Mouse (Mus musculus): Measurements from ENCODE around the gene Sar1b. TPM values are rescaled to one million over a fixed set of nuclear protein-coding genes. Genes with fewer than 3 reads are reported as not detected.
A peak's percentile ranks its signal among the peaks of the same experiment; 100 is the strongest.

Gene Sar1b
- polyA plus RNA-seq, 1 experiment from 2014 or later = 125 TPM

DNA sequence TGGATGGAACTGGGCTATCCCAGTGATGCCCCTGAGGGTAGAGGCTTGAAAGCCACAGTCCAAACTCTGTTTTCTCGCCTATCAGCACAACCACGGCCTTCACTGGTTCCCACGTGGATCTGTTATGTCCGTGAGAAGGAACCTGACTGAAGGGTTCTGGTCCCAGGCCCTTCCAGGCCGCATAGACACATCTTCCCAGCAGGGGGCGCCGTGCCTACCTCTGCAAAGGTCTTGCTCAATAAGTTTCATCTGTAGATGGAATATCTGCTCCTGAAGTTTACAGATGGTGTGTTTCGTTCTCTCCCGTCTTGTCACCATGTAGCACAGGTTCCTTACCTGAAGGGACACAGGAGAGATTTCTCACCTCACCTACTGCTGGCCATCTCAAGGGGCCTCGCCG is 57.4 kb downstream of the Sar1b start:
- DNase-seq (ENCODE audit: low spot score) = peak; percentile 75
- Histone ChIP-seq H3K4me1 (peaks cover 32% of the 10 kb centered on the region), H3K27me3 (ENCODE audit: low read depth, poor library complexity, severe bottlenecking) (no peaks in the 10 kb centered on the region), H3K27ac (replicated peaks) (0 out of 2 replicates have a peak overlapping the region, but pooled peaks have one; percentile 20), H3K4me3 (no peak overlapping the region), H3K9me3 (replicated peaks) (no peaks in the 10 kb centered on the region), H3K36me3 (0 out of 2 replicates have a peak, but pooled peaks cover 2% of the 10 kb centered on the region)
- WGBS = 50% methylated on average over 11 of the region's 11 CpGs

- H3K27ac ChIP-seq (replicated peaks) = peak overlapping the region; percentile 69
- no peaks in the 10 kb centered on the region for H3K9me3 ChIP-seq (replicated peaks)
- peaks cover 32% of the 10 kb centered on the region for H3K4me1 ChIP-seq
- no peaks in the 10 kb centered on the region for H3K27me3 ChIP-seq (ENCODE audit: low read depth, poor library complexity, severe bottlenecking)
- DNase-seq (ENCODE audit: low spot score) = no peak
- WGBS = 42% methylated on average over 4 of the region's 4 CpGs
- no peak overlapping the region for H3K4me3 ChIP-seq
- H3K36me3 ChIP-seq = 0 out of 2 replicates have a peak, but pooled peaks cover 2% of the 10 kb centered on the region
Observed at GRCm38 (mm10) chr11:51822736-51823135, 59.2 kb downstream of the Sar1b start.

GRCm38 (mm10) chr11:51823271-51823670 is 59.8 kb downstream of the Sar1b start:
- H3K36me3 ChIP-seq = 0 out of 2 replicates have a peak, but pooled peaks cover 2% of the 10 kb centered on the region
- no peaks in the 10 kb centered on the region for H3K27me3 ChIP-seq (ENCODE audit: low read depth, poor library complexity, severe bottlenecking)
- DNase-seq (ENCODE audit: low spot score) = peak; percentile 52
- H3K4me1 ChIP-seq = peaks cover 28% of the 10 kb centered on the region
- WGBS = 59% methylated on average over 11 of the region's 11 CpGs
- peak overlapping the region; percentile 69 for H3K27ac ChIP-seq (replicated peaks)
- no peaks in the 10 kb centered on the region for H3K9me3 ChIP-seq (replicated peaks)
- H3K4me3 ChIP-seq = no peak overlapping the region

DNA sequence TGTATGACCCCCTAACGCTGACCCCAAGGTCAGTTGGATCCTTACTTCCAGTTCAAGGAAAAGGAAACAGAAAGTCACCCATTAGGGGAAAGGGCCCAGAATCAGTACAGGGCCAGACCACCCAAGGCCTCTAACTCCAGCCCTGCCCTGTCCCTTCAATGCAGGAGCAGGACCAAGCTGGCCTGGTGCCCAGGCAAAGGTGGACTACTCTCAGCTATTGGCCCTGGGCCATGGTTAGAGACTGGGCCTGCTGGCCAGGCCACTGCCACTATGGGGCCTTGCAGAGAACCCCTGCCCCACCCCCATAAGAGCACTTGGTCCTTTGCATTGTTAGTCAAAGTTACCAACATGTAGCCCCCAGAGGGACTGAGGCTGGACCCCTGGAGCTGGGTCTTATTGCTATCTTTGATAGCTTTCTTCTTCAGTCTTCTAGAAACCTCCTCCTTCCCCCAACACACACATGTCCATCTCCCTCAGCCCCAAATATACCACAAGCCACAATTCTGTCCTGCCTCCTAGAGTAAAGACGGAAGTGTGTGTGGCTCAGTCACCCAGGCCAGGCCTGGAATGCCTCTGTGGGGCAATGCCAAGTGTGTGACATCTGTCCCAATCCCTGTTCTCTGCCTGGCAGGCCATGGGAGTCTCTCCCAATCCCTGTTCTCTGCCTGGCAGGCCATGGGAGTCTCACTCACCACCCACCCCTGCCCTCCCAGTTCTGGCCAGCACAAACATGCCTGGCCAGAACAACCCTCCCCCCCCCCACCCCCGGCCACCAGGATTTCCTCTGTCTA is 60.7 kb downstream of the Sar1b start:
- H3K4me1 ChIP-seq = peaks cover 27% of the 10 kb centered on the region
- no peaks in the 10 kb centered on the region for H3K9me3 ChIP-seq (replicated peaks)
- WGBS = 93% methylated on average over 3 of the region's 3 CpGs
- no peak overlapping the region for H3K4me3 ChIP-seq
- no peak for DNase-seq (ENCODE audit: low spot score)
- peak overlapping the region; percentile 69 for H3K27ac ChIP-seq (replicated peaks)
- H3K36me3 ChIP-seq = 0 out of 2 replicates have a peak, but pooled peaks cover 2% of the 10 kb centered on the region
- no peaks in the 10 kb centered on the region for H3K27me3 ChIP-seq (ENCODE audit: low read depth, poor library complexity, severe bottlenecking)

- WGBS = 93% methylated on average over 19 of the region's 19 CpGs
- H3K36me3 ChIP-seq = 0 out of 2 replicates have a peak, but pooled peaks cover 2% of the 10 kb centered on the region
- DNase-seq (ENCODE audit: low spot score) = no peak
- H3K27me3 ChIP-seq (ENCODE audit: low read depth, poor library complexity, severe bottlenecking) = no peaks in the 10 kb centered on the region
- no peak overlapping the region for H3K27ac ChIP-seq (replicated peaks)
- H3K9me3 ChIP-seq (replicated peaks) = no peaks in the 10 kb centered on the region
- no peak overlapping the region for H3K4me3 ChIP-seq
- H3K4me1 ChIP-seq = peaks cover 27% of the 10 kb centered on the region
Observed at GRCm38 (mm10) chr11:51824867-51825424, 61.5 kb downstream of the Sar1b start.

DNA sequence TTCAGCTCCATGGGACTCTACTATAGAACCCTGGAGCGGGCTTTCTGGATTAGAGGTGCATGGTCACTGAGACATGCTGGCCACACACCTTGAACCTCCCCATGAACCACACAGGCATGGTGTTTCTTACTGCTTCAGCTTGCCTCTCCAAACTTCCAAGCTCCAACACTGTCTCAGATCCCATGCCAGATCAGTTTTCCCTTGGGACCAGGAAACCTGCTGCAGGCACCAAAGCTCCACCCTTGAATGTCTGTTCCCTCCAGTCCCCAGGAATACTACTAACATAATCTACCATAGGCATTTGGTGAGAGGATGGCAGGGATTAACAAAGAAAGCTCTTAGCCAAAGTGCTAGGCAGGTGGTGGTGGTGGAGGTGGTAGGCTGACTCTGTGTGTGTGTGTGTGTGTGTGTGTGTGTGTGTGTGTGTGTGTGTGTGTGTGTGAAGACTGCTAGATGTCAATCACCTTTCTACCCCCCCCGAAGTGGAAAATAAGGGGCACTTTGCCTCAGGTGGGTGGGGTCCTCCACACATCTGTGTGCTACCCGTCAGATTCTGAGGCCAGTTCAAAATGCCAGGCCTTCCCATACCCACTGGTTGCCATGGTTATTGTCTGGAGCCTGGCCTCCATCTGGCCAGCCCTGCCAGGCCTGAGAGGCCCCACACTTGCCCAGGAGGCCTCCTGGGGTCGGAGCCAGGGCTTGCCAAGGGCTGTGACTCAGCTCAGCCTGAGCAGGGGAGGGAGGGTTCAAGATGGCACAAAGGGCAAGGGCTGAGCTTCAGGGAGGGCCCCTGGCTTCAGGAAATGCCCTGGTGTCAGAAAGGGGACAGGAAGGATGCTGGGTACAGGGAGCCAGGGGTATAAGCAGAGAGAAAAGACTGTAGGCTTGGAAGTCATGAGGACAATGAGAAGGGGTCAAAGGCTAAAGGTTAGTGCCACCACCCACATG is 68.7 kb downstream of the Sar1b start:
- Histone ChIP-seq H3K4me3 (no peak overlapping the region), H3K4me1 (peaks cover 14% of the 10 kb centered on the region), H3K36me3 (no peaks in the 10 kb centered on the region), H3K9me3 (replicated peaks) (no peaks in the 10 kb centered on the region), H3K27me3 (ENCODE audit: low read depth, poor library complexity, severe bottlenecking) (no peaks in the 10 kb centered on the region), H3K27ac (replicated peaks) (peak overlapping the region; percentile 69)
- 51% methylated on average over 4 of the region's 4 CpGs for WGBS
- DNase-seq (ENCODE audit: low spot score) = no peak

- no peak overlapping the region for H3K4me3 ChIP-seq
- H3K27ac ChIP-seq (replicated peaks) = no peak overlapping the region; the same call in 1 of the 2 replicates
- 74% methylated on average over 5 of the region's 5 CpGs for WGBS
- H3K27me3 ChIP-seq (ENCODE audit: low read depth, poor library complexity, severe bottlenecking) = no peaks in the 10 kb centered on the region
- H3K4me1 ChIP-seq = peaks cover 14% of the 10 kb centered on the region
- H3K36me3 ChIP-seq = no peaks in the 10 kb centered on the region
- DNase-seq (ENCODE audit: low spot score) = no peak
- H3K9me3 ChIP-seq (replicated peaks) = no peaks in the 10 kb centered on the region
Observed at GRCm38 (mm10) chr11:51832992-51833391, 69.5 kb downstream of the Sar1b start.

- H3K27ac ChIP-seq (replicated peaks) = no peak overlapping the region; the same call in 1 of the 2 replicates
- H3K9me3 ChIP-seq (replicated peaks) = no peaks in the 10 kb centered on the region
- WGBS = 90% methylated on average over 10 of the region's 10 CpGs
- no peak overlapping the region for H3K4me3 ChIP-seq
- H3K27me3 ChIP-seq (ENCODE audit: low read depth, poor library complexity, severe bottlenecking) = no peaks in the 10 kb centered on the region
- DNase-seq (ENCODE audit: low spot score) = no peak
- peaks cover 14% of the 10 kb centered on the region for H3K4me1 ChIP-seq
- H3K36me3 ChIP-seq = no peaks in the 10 kb centered on the region
Observed at GRCm38 (mm10) chr11:51833393-51834066, 70.0 kb downstream of the Sar1b start.

GRCm38 (mm10) chr11:51834067-51834411 is 70.6 kb downstream of the Sar1b start:
- 94% methylated on average over 8 of the region's 8 CpGs for WGBS
- Histone ChIP-seq H3K4me1 (peaks cover 14% of the 10 kb centered on the region), H3K4me3 (no peak overlapping the region), H3K36me3 (no peaks in the 10 kb centered on the region), H3K27me3 (ENCODE audit: low read depth, poor library complexity, severe bottlenecking) (no peaks in the 10 kb centered on the region), H3K9me3 (replicated peaks) (no peaks in the 10 kb centered on the region), H3K27ac (replicated peaks) (no peak overlapping the region)
- no peak for DNase-seq (ENCODE audit: low spot score)

DNA sequence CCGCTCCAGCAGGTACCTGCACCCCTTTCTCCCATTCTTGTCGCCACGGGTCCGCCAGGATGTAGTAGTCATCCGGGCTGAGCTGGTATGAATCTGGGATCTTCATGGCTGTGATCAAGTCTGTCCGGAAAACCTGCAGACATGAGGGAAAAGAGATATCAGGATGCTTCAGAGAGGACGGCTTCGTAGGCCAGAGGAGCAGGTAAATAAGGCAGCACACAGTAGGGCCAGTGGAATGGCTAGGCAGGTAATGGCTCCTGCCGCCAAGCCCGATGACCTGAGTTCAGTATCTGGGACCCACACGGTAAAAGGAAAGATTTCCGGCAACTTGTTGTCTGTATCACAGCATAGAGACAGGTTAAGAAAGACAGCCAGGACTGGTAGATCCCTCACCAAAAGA is 72.1 kb downstream of the Sar1b start:
- H3K36me3 ChIP-seq = no peaks in the 10 kb centered on the region
- no peaks in the 10 kb centered on the region for H3K27me3 ChIP-seq (ENCODE audit: low read depth, poor library complexity, severe bottlenecking)
- 96% methylated on average over 12 of the region's 12 CpGs for WGBS
- H3K27ac ChIP-seq (replicated peaks) = no peak overlapping the region
- H3K4me1 ChIP-seq = peaks cover 14% of the 10 kb centered on the region
- H3K4me3 ChIP-seq = no peak overlapping the region
- no peaks in the 10 kb centered on the region for H3K9me3 ChIP-seq (replicated peaks)
- no peak for DNase-seq (ENCODE audit: low spot score)

DNA sequence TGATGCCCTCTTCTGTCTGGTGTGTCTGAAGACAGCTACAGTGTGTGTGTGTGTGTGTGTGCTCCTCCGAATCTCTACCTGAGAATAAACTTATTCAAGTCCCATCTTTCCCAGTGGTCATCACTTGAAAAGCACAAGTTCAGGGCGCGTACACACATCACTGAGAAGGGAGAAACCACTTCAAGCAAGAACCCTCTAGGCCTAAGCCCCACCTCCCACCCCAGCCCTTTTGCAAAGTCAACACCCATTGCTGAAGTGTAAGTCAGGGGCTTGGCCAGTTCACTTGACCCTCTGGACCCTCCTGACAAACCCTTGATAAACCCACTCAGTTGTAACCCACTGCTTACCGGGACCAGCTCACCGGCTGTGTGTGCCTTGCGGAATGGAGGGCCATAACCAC is 73.0 kb downstream of the Sar1b start:
- no peaks in the 10 kb centered on the region for H3K9me3 ChIP-seq (replicated peaks)
- no peak overlapping the region for H3K4me3 ChIP-seq
- 95% methylated on average over 6 of the region's 6 CpGs for WGBS
- no peak overlapping the region for H3K27ac ChIP-seq (replicated peaks)
- no peak for DNase-seq (ENCODE audit: low spot score)
- peaks cover 14% of the 10 kb centered on the region for H3K4me1 ChIP-seq
- H3K36me3 ChIP-seq = no peaks in the 10 kb centered on the region
- H3K27me3 ChIP-seq (ENCODE audit: low read depth, poor library complexity, severe bottlenecking) = no peaks in the 10 kb centered on the region
